Mouse (Mus musculus) hematopoietic stem cell, adult 5-6 weeks (primary cell): Measurements from ENCODE around the gene Galntl6. TPM values are rescaled to one million over a fixed set of nuclear protein-coding genes. Genes with fewer than 3 reads are reported as not detected.

Experiments
- ATAC-seq, 2 experiments: fragments of 125-278 bp in 1 of 2; replicated peaks in 1 of 2; 2 replicates each; pipeline ENCODE4 v1.8.0; 2016 to 2017; ENCODE audit warnings: inconsistent platforms in 2 of 2, mild to moderate bottlenecking in 2 of 2, moderate number of reproducible peaks in 2 of 2, low read depth in 1 of 2, moderate TSS enrichment in 1 of 2; ENCODE audit not compliant: low FRiP score in 2 of 2, poor library complexity in 2 of 2, severe bottlenecking in 2 of 2, insufficient read depth in 1 of 2, low TSS enrichment in 1 of 2
- total RNA-seq: library from RNA; stranded (forward); fragments of 172-1452, 232-1000 nt; gene quantifications from 2 replicates; pipeline ENCODE4 v1.2.3, GENCODE M21; 2017

The Galntl6 gene
- total RNA-seq, 1 experiment from 2014 or later: not detected

DNA sequence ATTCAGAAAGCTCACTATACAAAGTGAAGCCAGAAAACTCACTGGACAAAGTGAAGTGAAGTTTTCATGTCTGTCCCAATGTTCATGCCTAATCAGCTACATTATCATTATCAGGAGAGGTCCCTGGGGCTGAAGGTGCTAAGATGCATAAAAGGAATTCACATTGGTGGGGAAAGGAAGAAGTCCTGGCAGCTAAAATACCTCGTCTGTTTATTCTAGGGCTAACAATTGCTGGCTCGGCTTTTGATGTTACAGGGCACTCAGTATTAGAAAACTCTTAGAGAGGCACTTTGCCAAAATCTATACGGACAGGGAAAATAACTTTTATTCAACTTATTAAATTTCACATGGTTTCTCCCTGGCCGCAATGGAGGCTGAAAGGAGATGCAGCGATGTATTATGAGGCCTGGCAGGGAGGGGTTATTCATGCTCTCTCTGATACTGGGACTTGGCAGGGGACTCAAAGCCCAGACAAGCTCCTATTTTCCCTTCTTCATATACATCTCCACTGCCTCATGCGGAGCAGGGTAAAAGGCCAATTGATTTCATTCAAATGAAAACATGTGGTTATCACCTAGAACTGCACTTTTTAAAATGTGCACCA lies 234.5 kb downstream of the Galntl6 start:
- ATAC-seq: no peak

DNA sequence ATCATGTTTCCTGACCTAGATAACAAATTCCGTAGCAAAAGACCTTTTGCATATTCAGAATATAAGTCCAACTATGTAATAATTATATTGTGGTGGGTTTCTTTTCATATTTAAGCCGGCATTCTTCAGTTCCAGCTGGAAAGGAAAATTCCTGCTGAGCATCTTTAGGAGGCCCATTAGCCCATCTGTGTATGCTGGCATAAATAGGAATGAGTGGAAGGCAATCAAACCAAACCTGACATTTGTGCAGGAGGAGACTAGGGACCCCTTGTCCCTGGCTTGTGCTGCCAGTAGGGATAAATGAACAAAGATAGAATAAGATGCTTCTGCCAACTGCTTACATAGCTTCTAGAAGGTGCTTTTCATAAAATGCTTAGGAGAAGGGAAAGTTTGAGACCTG lies 243.4 kb downstream of the Galntl6 start:
- ATAC-seq: no peak

DNA sequence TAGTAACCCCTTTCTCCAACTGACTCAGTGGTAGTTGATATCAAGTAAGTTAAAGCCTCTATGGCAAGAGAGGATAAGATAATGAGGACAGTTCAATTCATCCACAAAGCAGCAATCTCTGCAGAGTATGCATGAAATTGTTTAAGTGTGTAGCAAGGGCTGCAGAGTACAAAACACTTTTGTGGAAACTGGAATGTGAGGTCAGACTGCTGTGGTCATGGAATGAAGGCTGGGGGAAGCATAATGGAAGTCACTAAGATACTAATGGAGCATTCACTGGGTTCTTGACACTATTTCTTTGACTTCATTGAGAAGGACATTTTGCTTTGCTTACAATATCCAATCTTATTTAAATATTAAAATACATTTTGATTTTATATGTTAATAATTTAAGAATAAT lies 252.4 kb downstream of the Galntl6 start:
- ATAC-seq: no peak

DNA sequence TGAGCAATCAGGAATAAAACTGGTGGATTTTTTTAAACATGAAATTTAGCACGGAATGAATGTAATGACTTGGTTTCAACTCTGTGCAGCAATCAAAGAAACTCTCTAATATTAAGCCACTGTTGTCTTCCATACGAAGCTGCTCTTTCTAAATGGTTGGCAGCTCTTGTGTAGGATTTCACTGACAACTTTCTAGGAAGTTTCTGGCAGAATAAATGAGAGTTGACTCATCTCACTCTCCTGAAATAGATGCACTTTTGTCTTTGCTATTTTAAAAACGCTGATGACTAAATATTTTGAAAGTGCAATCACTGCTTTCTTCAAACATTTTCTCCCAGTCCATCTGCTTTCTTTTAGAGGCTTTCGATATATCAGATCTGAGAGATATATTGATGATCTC lies 256.8 kb downstream of the Galntl6 start:
- ATAC-seq: no peak

DNA sequence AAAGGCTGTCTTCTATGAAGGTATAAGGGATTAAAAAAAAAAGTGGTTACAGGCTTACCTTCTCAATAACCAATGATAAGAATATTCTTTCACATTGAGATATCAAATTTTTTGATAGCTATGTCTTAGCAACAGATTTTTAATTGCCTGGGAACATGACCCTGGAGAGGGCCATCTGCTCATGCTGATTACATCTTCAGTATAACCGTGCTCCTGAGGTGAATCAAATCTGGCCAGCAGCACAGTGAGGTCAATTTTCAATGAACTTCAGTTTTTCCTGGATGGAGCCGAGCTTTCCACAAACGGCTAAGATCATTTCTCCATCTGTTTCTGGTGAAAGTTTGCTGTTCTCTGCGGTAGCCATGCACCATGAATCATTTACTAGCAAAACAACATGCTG lies 306.0 kb downstream of the Galntl6 start:
- ATAC-seq: no peak

DNA sequence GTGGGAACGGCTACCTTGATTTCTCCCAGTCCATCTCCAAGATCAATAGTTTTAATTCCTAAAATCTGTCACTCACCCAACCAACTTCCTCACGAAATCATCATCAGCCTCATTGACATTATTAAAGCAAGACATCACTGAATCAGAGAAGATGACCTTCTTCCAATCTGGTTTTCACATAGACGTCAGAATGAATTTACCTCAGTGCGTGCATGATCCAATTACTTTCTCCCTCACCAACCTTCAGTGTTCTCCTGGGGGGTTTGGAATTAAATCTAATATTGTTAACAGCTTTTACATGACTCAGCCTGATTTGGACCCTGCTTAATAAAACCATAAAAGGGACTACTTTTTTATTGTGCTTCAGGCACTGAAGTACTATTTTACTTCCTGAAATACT lies 307.7 kb downstream of the Galntl6 start:
- no peak for ATAC-seq

DNA sequence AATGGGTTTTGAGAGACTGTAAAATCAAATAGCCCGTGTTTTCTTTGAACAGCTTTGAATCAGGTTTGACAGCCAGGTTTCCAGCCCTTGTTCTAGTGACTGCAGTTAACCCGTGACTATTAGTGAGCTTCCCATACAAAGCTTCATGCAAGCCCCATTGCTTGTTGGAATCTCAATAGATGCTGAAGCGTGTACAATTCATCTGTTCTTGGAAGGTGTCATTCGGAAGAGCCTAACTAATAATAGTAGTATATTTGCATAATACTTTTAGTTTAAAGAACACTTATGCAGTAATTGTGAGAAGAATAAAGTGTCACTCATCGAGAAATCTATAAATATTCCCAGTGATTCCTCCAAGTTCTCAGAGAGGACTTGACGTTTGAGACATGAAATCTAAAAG lies 314.6 kb downstream of the Galntl6 start:
- no peak for ATAC-seq

DNA sequence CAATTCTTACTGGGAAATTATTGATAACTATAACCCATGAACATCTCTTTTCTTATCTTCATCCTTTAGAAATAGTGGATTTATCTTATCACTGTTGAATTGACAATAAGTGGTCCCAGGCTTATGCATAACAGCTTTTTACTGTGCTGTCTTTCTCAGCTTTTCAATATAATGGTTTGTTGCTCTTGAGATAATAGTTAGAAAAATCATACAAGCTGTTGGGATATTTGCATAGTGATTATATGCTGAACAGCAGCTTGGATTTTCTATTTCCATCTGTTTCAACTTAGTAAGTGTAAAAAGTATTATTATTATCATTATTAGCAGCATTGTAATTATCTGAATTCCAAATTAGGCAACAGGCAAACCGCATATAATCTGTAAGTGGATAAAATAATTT lies 337.1 kb downstream of the Galntl6 start:
- no peak for ATAC-seq

DNA sequence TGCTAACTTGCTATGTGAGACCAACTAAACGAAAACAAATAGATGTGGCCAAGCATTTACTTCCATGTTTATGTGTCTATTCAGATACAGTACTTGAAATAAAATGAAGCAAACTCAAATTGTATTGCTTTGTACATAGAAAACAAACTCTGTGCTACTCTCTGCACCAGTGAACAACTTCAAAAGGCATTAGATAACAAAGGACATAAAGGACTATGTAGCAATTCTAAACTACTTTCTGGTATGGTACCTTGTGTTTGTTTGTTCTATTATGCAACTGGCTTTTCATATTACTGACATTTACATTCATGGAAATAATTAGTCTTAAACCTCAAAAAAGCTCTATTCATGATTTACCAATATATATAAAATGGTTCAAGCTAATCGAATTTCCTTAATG lies 344.4 kb downstream of the Galntl6 start:
- no peak for ATAC-seq

DNA sequence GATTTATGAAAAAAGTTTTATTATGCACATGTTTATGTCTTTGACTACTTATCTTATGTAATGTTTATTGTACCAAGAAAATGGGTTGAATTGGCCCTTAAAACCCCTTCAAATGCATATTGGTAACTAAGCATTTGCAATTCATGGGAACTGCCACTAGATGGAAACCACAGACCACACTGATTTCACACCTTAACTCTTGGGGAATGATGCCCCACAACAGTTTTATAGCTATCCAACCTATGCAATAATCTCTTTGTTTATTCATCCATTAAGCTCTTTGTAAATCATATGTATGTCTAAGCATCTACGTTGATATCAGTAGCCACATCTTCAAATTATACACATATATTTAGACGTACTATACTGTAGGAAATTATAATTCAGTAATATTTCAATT lies 346.3 kb downstream of the Galntl6 start:
- ATAC-seq: no peak

DNA sequence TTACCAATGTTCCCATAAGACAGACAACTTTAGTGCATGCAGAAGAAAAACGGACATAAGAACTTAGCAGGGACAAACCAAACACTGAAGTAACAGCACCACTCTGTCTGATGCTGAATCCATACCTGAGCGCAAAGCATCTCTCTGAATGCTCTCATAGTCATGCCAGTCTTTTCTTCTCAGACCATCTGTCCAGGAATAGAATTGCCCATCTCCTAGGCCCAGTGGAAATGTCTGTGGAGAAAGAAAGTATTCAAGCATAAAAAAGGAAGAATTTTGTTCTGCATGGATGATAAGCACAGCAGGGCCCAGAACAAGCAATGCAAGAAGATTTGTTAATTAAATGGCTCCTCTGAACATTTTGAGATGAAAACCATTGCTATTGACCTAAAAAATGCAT lies 376.7 kb downstream of the Galntl6 start:
- ATAC-seq: no peak

DNA sequence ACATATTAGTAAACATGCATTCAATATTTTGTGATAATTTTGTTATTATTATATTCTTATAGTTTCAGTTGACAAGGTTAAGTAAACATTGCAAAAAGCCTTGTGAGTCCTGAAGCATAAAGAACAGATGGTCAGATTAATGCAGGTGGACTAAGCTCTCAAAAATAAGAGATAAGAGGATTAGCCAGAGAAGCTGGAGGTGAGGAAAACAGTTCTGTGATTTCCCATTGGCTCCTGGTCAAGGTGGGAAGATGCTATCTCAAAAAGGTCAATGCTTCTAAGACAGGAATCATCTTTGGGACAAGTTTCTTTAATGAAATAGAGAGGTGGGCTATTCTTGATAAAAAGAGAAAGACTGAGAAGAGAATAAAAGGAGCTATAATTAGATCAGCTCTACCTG lies 377.8 kb downstream of the Galntl6 start:
- ATAC-seq: no peak

DNA sequence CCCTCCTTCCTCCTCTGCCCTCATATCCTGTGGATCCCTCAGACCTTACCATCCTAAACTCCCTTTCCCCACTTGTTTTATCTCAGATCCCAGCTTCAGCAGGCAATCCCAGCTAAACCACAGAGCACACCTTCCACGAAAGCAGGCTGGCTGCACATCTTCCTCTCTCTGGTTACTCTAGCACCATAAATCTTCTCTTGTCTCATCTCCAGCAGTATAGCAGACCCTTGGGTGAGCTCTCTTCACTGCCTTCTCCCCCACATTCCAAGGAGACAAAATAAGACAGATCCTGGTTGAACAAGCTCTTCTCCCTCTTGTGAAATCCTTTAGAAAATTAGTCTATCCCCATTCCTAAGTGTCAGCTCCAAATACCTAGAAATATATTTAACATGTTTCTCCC lies 389.0 kb downstream of the Galntl6 start:
- no peak for ATAC-seq

DNA sequence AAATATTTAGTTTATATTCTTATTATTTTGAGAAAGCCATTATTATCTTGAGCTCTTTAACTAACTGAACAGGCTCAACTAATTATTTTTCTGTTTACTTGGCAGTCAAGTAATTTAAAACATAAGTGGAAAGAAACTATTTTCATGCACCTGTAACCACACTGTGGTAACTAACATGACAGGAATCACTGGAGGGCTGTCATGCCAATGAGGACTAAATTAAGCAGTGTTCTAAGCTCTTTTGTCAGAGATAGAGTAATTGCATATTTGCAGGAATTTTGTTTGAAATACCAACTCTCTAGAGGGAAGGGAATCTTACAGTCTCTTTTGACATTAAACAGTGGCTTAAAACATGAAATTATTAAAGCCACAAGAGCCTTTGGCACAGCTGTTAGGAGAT lies 390.5 kb downstream of the Galntl6 start:
- no peak for ATAC-seq

DNA sequence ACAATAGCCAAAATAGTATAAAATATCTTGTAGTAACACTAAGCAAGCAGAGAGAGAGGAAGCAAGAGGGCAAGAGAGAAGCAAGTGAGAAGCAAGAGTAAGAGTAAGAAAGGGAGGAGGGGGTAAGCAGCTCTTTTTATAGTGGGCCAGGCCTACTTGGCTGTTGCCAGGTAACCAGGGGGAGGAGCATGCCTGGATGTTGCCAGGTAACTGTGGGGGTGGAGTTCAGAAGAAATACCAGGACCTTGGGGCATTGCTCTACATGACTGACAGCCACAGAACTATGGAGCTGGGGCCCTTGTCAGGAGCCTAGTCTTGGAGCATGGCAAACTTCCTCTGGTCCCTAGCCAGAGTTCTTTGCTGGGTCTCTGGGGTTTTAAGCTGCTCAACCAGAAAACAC lies 401.9 kb downstream of the Galntl6 start:
- no peak for ATAC-seq

DNA sequence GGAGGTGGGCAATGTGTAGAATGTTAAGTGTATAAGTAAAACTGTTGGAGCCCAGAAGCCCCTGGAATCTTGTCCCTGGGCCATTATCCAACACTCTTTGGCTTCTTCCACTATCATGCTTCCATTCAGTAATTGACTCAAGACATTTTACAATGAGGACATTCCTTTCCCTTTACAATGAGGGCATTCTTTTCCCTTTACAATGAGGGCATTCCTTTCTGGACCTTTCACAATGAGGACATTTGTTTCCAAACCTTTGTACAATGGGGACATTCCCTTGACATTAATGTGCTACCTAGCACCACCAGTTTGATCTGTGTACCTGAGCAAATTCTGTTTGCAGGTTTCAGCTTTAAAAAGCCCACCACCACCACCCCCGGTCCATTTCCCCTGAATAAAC lies 403.4 kb downstream of the Galntl6 start:
- ATAC-seq: no peak

DNA sequence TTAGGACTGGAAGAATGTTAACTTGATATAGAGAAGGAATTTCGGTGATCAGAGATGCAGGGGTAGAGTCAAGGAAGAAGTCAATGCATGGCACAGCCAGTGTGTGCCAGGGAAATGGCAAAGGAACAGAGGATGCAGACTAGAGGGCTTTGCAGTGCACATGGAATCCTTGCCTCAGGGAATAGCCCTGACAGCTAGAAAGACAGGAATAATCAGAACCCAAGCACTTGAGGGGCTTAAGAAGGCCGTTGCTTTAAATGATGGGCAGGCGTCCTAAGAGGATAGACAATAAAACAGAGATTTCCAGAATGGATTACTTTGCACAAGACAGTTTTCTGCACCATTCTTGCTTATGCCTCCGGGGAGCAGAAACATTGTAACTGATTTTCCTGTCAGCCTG lies 425.3 kb downstream of the Galntl6 start:
- no peak for ATAC-seq

DNA sequence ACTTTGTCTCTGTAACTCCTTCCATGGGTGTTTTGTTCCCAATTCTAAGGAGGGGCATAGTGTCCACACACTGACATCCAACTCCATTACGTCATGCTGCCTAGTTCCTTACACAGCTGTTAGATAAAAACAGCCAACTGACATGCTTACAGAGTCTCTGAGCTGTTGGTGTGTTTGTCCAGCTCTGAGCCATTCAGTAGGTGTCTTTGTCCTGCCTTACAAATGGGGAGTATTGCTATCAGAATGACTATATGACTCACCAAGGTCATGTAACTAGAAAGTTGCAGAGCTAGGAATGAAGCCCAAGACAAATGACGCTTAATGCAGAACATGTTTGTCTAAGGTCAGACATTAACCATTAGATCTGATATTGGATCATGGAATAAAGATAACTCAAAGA lies 449.1 kb downstream of the Galntl6 start:
- ATAC-seq: 0 out of 4 replicates have a peak, but pooled peaks of 1 of the 2 experiments have one; percentile 17

DNA sequence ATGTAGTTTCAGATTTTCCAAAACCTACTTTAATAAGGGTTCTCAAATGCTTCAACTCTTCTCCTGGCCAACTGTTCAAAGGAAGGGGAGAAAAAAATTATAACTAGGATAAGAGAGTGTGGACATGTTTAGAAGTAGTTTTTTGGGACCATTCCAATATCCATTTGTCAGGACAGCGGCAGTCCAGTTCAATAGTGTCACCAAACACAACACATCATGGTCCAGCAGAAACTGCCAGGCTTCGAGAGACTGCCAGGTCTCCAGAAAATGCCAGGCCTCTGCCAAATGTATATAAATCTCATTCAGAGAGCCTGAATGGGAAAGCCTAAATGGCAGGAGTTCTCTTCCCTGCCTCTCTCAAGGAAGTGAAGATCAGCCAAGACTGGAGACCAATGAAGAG lies 469.7 kb downstream of the Galntl6 start:
- no peak for ATAC-seq

DNA sequence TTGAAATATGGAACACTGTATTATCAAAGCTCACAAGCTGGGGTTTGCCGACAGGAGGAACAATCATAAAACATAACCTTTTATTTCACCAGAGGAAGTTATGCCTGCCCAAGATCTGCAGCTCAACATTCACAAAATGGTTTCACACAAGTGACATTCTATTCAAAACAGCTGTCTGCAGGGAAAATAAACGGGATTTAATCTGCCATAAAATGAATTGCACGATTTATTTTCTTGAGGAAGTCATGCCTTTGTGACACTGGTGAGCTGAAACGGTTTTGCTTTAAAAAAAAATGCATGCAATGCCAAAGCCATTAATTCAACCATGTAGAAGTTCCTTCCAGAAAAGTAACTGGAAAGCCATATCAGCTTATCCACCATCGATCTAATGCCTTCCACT lies 494.0 kb downstream of the Galntl6 start:
- ATAC-seq: no peak
